Mouse (Mus musculus): Measurements from ENCODE around the gene Phf7.

Gene Phf7

DNA sequence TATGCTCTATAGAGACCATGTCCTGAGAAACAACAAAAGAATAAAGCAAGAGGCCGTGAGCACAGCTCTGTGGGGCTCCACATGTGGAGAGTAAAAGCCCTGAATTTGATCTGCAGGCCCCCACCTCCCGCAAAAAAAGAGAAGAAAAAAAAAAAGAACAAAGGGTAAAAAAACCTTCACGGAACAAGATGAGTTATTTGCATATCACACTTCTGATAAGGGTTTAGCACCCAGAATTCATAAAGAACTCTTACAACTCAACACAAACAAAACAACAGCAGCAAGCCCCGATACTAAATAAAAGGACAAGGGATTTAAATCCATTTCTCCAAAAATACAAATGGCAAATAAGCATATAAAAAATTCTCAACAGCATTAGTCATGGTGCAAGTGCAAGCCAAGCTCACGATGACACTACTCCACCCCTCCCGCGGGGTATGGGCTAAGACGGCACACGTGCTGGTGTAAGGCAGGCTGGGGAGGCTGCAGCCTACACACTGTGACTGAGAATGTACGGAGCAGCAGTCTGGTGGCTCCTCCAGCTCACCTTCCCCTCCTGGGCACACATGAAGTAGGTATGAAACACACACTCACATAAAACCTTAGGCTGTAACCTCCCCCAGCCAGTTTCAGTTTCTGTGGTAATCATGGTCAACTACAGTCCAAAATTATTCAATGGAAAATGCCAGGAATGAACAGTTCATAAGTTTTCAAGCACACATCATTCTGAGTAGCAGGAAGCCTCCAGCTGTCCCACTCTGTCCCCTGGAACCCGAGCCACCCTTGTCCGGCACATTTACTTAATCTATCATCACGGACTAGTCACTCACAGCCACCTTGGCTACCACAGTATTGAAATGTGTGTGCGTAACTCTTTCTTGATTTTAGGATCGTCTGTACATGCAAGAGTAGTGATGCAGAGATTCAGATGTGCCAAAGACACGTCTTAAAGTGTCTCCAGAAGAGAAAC is 53.3 kb downstream of the Phf7 start:
- DNase-seq (ENCODE audit: low spot score in 2 of 2), result no peak

DNA sequence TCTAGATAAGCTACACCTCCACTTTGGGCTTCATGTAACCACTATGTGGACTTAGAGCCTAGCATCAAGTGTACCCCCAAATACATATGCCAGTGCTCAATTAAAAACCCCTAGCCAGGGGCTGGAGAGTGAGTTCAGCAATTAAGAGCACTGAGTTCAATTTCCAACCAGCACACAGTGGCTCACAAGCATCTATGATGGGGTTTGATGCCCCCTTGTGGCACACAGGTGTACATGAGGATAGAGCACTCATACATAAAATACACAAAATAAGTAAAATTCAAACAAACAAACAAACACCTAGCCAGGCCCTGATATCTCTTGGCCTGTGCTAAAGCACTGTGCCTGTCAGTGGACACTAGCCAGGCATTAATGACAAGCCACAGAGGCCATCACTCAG is 55.1 kb downstream of the Phf7 start:
- no peak for DNase-seq (ENCODE audit: low spot score in 2 of 2)

DNA sequence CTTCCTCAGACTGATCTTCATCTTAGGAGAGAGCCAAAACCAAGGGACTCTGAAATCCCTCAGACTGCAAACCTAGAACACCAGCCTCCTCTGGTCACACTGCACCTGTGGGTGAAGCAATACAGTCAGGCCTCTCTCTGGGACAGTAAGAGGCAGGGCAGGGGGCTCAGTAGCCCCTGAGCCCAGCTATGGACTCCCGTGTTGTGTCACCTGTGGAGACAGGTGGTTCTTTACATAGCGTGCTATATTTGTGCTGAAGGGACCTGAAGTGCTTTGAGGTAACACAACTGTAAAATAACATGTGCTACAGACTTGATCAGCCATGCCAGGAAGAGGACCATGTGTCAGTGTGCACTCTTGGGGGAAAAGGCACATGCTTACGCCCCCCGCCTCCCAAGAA is 55.6 kb downstream of the Phf7 start:
- DNase-seq (ENCODE audit: low spot score in 2 of 2), result no peak

- no peak for DNase-seq (ENCODE audit: low spot score in 2 of 2)
Measured at GRCm38 (mm10) chr14:31194891-31195513, 56.1 kb downstream of the Phf7 start.

DNA sequence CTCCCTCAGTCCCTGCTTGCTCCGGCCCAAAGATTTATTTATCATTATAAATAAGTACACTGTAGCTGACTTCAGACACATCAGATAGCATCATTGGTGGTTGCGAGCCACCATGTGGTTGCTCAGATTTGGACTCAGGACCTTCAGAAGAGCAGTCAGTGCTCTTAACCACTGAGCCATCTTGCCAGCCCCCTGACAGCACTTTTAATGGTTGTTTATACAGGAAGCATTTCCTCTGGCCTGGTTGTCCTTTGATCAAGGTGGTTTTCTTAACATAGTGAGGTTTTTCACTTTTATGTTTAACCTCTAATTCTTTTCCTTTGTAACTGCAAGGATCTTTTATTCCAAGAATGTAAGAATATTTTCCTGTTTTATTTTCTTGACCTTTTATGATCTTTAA is 56.7 kb downstream of the Phf7 start:
- DNase-seq (ENCODE audit: low spot score in 2 of 2), result no peak

- no peak for DNase-seq (ENCODE audit: low spot score in 2 of 2)
Measured at GRCm38 (mm10) chr14:31193791-31194190, 57.3 kb downstream of the Phf7 start.

DNA sequence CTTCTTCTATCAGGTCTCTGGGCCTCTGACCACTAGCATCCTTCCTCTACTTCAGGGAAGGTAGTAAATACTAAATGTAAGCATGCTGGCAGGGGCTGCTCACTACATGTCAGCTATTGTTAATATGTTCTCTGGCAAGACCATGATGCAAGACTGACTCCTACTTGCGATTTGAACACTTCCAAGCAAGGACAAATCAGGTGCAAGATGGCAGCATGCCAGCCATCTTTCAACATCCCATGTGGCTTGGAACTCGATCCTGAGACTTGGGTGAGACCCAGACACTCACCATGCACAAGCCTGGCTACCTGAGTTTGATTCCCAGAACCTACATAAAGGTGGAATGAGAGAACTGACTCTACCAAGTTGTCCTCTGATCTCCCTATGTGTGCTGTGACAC is 59.2 kb downstream of the Phf7 start:
- DNase-seq (ENCODE audit: low spot score in 2 of 2), result no peak

- DNase-seq (ENCODE audit: low spot score in 2 of 2), result no peak
Measured at GRCm38 (mm10) chr14:31189348-31189747, 61.8 kb downstream of the Phf7 start.

GRCm38 (mm10) chr14:31188771-31189181 is 62.3 kb downstream of the Phf7 start:
- DNase-seq (ENCODE audit: low spot score in 2 of 2), result no peak
